Mouse (Mus musculus): ENCODE results near the gene Pip5kl1.

DNA sequence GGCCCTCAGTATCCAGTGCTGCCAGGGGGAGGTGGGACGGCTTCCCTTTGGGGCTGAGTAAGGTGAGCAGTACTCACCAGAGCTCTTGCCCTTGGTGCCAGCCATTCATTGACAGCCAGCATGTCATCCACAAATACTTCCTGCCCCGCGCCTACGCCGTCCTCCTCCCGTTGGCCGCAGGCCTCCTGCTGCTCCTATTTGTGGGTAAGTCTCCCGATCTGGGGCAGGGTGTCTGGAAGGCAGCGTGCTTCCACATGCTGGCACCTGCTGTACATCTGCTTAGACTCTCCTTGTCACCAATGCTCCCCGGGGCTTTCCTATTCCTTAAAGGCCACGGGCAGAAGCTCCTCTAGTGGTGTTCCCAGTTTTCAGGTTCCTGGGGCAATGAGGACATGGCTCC, 2.4 kb upstream of the Pip5kl1 start:
- TF ChIP-seq CTCF (IDR thresholded peaks at IDR 0.05; ENCODE audit: control insufficient read depth, insufficient read depth, low read length) (no peak), POLR2A (IDR thresholded peaks at IDR 0.05; ENCODE audit: borderline replicate concordance, control insufficient read depth, low read depth, low read length) (no peak)

Data from bone marrow, adult 2 months (tissue).